Mouse (Mus musculus): ENCODE results near the gene Clps. TPM values are rescaled to one million over a fixed set of nuclear protein-coding genes. Genes with fewer than 3 reads are reported as not detected.
A peak's percentile ranks its signal among the peaks of the same experiment; 100 is the strongest.

Clps gene
- polyA plus RNA-seq, 1 experiment from 2014 or later, result 51.3 TPM

DNA sequence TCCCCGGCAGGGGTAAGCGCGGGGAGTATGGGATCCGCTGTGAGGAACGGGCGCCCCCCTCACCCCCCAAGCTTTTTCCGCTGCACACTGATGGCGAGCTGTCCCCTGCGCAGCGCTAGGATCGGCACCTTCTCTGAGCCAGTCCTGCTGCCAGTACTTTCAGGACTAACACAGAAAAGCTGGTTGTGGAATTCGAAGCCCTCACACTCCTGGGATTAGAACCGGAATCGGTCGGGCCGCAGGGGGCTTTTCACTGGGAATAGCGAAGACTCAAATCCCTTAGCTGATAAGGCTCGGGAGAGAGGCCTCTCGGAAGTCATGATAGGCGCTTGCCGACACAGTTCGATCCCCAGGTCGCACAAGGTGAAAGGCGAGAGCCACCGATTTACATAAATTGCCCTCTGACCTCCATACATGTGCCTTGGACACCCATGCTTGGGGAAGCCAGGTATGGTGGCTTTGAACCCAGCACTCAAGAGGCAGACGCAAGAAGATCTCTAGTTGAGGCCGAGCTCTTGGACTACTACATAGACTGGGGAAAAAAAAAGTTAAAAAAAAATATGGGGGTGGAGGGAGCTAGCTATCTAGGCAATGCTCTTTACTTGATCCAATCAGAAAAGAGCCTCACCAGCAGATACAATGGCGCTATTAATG, 37.1 kb downstream of the Clps start:
- Histone ChIP-seq H3K4me2 (ENCODE audit: low read depth, low read length) (peak overlapping the region; percentile 70), H3K4me3 (ENCODE audit: low read depth, low read length) (peak overlapping the region; percentile 61), H3K27ac (ENCODE audit: low read length) (peak overlapping the region; percentile 78), H3K9me3 (replicated peaks; ENCODE audit: control insufficient read depth, low read length) (no peaks in the 10 kb centered on the region), H3K9ac (ENCODE audit: low read depth, low read length) (peak overlapping the region; percentile 54), H3K36me3 (ENCODE audit: control insufficient read depth, insufficient read depth) (no peaks in the 10 kb centered on the region), H3K4me1 (ENCODE audit: control insufficient read depth, low read depth, low read length) (peaks cover 18% of the 10 kb centered on the region), H3K27me3 (ENCODE audit: control insufficient read depth, insufficient read depth, low read depth, low read length) (peaks cover 20% of the 10 kb centered on the region)
- no peak for ATAC-seq (ENCODE audit: low read depth)
- 5% methylated on average over 28 of the region's 28 CpGs for WGBS (ENCODE audit: insufficient replicate concordance)

DNA sequence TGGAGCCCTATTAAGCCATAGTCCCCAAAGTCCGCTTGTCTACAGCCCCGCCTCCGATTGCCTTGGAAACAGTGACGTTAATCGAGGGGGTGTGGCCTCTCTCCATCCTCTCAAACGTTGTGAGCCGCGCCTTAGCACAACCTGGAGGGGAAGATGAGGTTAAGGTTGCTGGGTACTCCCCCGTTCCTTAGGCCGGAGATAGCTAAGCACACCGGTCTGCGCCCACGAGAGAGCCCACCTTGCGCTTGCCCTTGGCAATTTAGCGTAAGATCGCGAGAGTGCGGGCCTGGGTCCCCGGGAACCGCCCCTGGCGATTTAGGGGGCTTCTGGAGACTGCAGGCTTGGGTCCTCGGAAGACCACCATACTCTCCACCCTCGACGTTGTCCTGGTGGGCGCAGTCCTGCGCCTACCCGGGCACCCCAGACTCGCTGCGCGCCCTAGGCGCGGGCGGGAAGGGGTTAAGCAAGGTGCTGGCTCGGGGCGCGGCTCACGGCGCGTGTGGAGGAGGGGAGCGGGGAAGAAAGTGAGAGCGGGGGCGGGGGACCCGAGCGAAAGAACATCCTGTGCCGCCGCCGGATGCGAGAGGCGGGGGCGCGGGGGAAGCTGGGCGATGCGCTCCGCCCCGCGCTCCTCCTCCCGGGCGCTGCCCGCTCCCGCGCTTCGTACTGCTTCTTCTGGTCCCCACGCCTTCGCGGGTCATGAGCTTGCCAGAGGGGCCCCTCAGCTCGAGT, 37.8 kb downstream of the Clps start:
- peaks cover 26% of the 10 kb centered on the region for H3K27me3 ChIP-seq (ENCODE audit: control insufficient read depth, insufficient read depth, low read depth, low read length)
- ATAC-seq (ENCODE audit: low read depth), result peak; percentile 79
- peak overlapping the region; percentile 61 for H3K4me3 ChIP-seq (ENCODE audit: low read depth, low read length)
- H3K9me3 ChIP-seq (replicated peaks; ENCODE audit: control insufficient read depth, low read length), result no peaks in the 10 kb centered on the region
- under 1% methylated on average over 64 of the region's 66 CpGs for WGBS (ENCODE audit: insufficient replicate concordance)
- no peaks in the 10 kb centered on the region for H3K36me3 ChIP-seq (ENCODE audit: control insufficient read depth, insufficient read depth)
- peaks cover 17% of the 10 kb centered on the region for H3K4me1 ChIP-seq (ENCODE audit: control insufficient read depth, low read depth, low read length)
- peak overlapping the region; percentile 70 for H3K4me2 ChIP-seq (ENCODE audit: low read depth, low read length)
- H3K27ac ChIP-seq (ENCODE audit: low read length), result peak overlapping the region; percentile 78
- H3K9ac ChIP-seq (ENCODE audit: low read depth, low read length), result peak overlapping the region; percentile 54

DNA sequence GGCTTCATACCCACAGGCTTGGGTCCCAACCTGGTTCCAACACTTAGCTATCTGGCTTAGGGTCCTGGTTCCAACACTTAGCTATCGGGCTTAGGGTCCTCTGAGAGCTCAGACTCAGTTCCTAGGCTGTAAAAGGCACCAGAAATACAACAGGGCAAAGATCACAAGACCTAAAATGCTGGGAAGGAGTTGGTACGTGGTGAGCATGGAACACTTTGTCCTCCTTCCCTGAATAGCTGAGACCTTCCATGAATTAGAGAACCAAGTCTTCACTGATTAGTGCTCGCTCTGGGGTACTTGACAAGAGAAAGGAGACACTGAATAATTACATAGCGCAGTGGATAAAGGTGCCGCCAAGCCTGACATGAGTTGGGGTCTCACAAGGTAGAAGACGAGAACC, 38.6 kb downstream of the Clps start:
- no peak for ATAC-seq (ENCODE audit: low read depth)
- Histone ChIP-seq H3K4me2 (ENCODE audit: low read depth, low read length) (peak overlapping the region; percentile 70), H3K4me1 (ENCODE audit: control insufficient read depth, low read depth, low read length) (peaks cover 16% of the 10 kb centered on the region), H3K4me3 (ENCODE audit: low read depth, low read length) (peak overlapping the region; percentile 61), H3K27me3 (ENCODE audit: control insufficient read depth, insufficient read depth, low read depth, low read length) (peaks cover 30% of the 10 kb centered on the region), H3K9me3 (replicated peaks; ENCODE audit: control insufficient read depth, low read length) (no peaks in the 10 kb centered on the region), H3K36me3 (ENCODE audit: control insufficient read depth, insufficient read depth) (no peaks in the 10 kb centered on the region), H3K9ac (ENCODE audit: low read depth, low read length) (no peak overlapping the region), H3K27ac (ENCODE audit: low read length) (no peak overlapping the region)
- WGBS (ENCODE audit: insufficient replicate concordance), result 47% methylated on average over 6 of the region's 6 CpGs

DNA sequence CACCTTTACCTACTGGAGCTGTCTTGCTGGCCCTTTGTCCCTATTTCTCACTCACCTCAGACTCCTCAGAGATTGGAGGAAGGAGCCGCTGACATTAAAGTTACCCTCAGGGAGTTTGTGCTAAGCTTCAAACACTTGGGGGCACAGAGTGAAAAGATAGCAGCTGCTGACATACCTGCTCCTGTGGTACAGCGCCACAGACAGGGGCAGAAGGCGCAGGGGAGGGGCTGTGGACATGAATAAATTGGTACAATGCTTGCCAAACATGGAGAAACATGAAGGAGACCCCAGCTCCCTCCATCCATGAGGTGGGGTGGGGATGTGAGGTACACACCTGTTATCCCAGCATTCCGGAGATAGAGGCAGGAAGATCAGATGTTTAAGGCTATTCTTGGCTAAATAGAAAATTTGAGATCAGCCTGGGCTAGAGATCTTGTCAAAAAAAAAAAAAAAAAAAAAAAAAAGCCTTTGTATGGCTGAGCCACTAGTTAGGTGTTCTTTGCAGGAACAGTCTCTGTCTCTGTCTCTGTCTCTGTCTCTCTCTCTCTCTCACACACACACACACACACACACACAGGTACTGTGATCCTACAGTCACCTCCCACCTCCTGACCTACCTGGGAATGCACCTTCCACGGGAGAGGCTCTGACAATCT, 39.4 kb downstream of the Clps start:
- Histone ChIP-seq H3K4me3 (ENCODE audit: low read depth, low read length) (no peak overlapping the region), H3K4me2 (ENCODE audit: low read depth, low read length) (no peak overlapping the region), H3K9ac (ENCODE audit: low read depth, low read length) (no peak overlapping the region), H3K27me3 (ENCODE audit: control insufficient read depth, insufficient read depth, low read depth, low read length) (peaks cover 30% of the 10 kb centered on the region), H3K4me1 (ENCODE audit: control insufficient read depth, low read depth, low read length) (peaks cover 18% of the 10 kb centered on the region), H3K36me3 (ENCODE audit: control insufficient read depth, insufficient read depth) (no peaks in the 10 kb centered on the region), H3K27ac (ENCODE audit: low read length) (no peak overlapping the region), H3K9me3 (replicated peaks; ENCODE audit: control insufficient read depth, low read length) (no peaks in the 10 kb centered on the region)
- WGBS (ENCODE audit: insufficient replicate concordance), result 51% methylated on average over 5 of the region's 5 CpGs
- no peak for ATAC-seq (ENCODE audit: low read depth)

DNA sequence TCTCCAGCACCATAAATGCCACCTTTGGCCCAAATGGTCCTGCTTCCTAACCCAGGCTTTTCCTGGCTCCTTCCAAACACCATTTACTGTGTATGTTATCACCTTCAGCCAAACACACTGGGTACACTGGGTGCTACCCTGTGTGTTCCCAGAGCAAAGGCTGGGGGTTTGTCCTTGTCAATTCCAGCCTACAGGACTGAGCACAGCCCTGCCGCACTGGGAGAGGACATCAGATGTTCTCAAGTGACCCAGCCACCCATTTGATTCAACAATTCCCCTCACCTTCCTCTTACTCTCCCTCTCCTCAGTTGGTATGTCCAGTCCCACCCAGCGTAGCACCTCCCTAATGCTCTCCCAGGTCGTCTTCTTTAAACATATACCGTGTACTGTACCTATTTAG, 40.0 kb downstream of the Clps start:
- ATAC-seq (ENCODE audit: low read depth), result no peak
- Histone ChIP-seq H3K36me3 (ENCODE audit: control insufficient read depth, insufficient read depth) (no peaks in the 10 kb centered on the region), H3K9me3 (replicated peaks; ENCODE audit: control insufficient read depth, low read length) (no peaks in the 10 kb centered on the region), H3K4me3 (ENCODE audit: low read depth, low read length) (no peak overlapping the region), H3K27ac (ENCODE audit: low read length) (no peak overlapping the region), H3K27me3 (ENCODE audit: control insufficient read depth, insufficient read depth, low read depth, low read length) (peaks cover 30% of the 10 kb centered on the region), H3K9ac (ENCODE audit: low read depth, low read length) (no peak overlapping the region), H3K4me2 (ENCODE audit: low read depth, low read length) (no peak overlapping the region), H3K4me1 (ENCODE audit: control insufficient read depth, low read depth, low read length) (peaks cover 24% of the 10 kb centered on the region)
- 59% methylated on average over 4 of the region's 4 CpGs for WGBS (ENCODE audit: insufficient replicate concordance)

DNA sequence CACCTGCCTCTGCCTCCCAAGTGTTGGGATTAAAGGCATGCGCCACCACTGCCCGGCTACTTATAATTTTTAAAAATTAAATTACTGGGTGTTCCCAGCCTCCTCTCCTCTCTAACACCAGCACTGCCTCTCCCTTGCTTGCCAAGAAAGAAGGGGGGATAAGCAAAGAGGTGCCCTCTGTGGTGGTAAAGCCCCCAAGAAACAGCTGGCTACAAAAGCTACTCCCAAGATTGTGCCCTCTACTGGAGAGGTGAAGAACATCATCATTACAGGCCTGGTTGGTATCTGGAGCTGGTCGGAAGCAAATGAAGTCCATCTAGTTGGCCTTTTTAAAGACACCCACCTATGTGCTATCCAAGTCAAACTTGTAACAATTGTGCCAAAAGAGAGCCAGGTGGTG, 40.7 kb downstream of the Clps start:
- ATAC-seq (ENCODE audit: low read depth), result no peak
- Histone ChIP-seq H3K4me3 (ENCODE audit: low read depth, low read length) (no peak overlapping the region), H3K36me3 (ENCODE audit: control insufficient read depth, insufficient read depth) (no peaks in the 10 kb centered on the region), H3K27me3 (ENCODE audit: control insufficient read depth, insufficient read depth, low read depth, low read length) (peaks cover 30% of the 10 kb centered on the region), H3K9me3 (replicated peaks; ENCODE audit: control insufficient read depth, low read length) (no peaks in the 10 kb centered on the region), H3K9ac (ENCODE audit: low read depth, low read length) (no peak overlapping the region), H3K4me1 (ENCODE audit: control insufficient read depth, low read depth, low read length) (peaks cover 27% of the 10 kb centered on the region), H3K4me2 (ENCODE audit: low read depth, low read length) (no peak overlapping the region), H3K27ac (ENCODE audit: low read length) (no peak overlapping the region)
- 70% methylated on average over 3 of the region's 3 CpGs for WGBS (ENCODE audit: insufficient replicate concordance)

DNA sequence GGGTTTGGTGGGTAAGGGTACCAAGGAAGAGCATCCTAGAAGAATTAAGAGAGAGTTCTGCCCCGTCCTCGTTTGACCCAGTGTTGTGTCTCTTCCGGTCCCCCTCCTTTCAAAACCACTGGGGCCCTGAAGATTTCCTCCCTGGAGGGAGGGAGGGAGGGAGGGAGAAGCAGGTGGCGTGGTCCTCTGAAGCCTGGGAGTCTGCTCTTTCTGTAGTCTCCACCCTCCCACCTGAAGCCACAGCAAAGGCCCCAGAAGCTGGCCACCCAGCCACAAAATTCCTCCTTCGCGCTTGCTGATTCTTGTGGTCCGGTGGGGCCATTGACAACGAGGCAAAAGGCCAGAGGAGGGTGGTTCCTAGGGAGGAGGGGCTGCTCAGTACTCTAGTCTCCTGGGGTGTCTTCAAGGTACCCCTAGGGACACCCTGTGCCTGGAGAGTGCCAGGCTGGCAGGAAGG, 41.9 kb downstream of the Clps start:
- Histone ChIP-seq H3K36me3 (ENCODE audit: control insufficient read depth, insufficient read depth) (no peaks in the 10 kb centered on the region), H3K4me1 (ENCODE audit: control insufficient read depth, low read depth, low read length) (peaks cover 32% of the 10 kb centered on the region), H3K27ac (ENCODE audit: low read length) (peak overlapping the region; percentile 80), H3K27me3 (ENCODE audit: control insufficient read depth, insufficient read depth, low read depth, low read length) (peaks cover 30% of the 10 kb centered on the region), H3K9me3 (replicated peaks; ENCODE audit: control insufficient read depth, low read length) (no peaks in the 10 kb centered on the region), H3K4me3 (ENCODE audit: low read depth, low read length) (peak overlapping the region; percentile 54), H3K4me2 (ENCODE audit: low read depth, low read length) (peak overlapping the region; percentile 68), H3K9ac (ENCODE audit: low read depth, low read length) (no peak overlapping the region)
- 5% methylated on average over 8 of the region's 8 CpGs for WGBS (ENCODE audit: insufficient replicate concordance)
- no peak for ATAC-seq (ENCODE audit: low read depth)

DNA sequence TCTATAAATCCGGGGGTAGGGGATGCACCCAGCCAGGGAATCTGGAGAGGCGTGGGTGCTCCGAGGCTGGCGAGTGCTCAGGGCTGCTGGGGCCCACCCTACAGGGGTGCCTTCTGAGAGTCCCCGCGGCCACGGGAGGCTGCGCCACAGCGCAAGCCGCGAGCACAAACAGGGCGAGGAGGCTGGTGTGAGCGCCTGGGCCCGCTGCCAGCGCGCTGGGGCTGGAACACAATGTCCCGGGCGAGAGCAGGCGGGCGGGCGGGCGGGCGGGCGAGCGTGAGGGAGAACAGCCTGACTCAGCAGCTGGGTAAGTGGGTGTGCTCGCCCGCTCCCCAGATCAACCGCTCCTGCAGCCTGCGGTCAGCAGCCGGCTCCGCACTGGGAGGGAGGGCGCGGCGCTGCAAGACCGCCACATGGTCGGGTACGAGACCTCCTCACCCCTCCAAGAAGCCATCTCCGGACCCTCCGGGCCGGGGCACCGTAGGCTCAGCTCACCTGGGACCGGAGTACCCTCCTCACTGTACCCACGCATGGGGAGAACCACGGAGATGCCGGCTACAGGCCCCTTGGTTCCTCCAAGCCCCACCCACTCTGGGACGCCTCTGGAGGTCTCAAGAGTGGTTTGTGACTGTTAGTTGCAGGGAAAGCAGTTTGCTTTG, 42.5 kb downstream of the Clps start:
- H3K4me1 ChIP-seq (ENCODE audit: control insufficient read depth, low read depth, low read length), result peaks cover 35% of the 10 kb centered on the region
- no peaks in the 10 kb centered on the region for H3K36me3 ChIP-seq (ENCODE audit: control insufficient read depth, insufficient read depth)
- ATAC-seq (ENCODE audit: low read depth), result peak; percentile 59
- under 1% methylated on average over 46 of the region's 46 CpGs for WGBS (ENCODE audit: insufficient replicate concordance)
- peak overlapping the region; percentile 61 for H3K9ac ChIP-seq (ENCODE audit: low read depth, low read length)
- peak overlapping the region; percentile 54 for H3K4me3 ChIP-seq (ENCODE audit: low read depth, low read length)
- H3K27ac ChIP-seq (ENCODE audit: low read length), result peak overlapping the region; percentile 80
- peak overlapping the region; percentile 68 for H3K4me2 ChIP-seq (ENCODE audit: low read depth, low read length)
- H3K27me3 ChIP-seq (ENCODE audit: control insufficient read depth, insufficient read depth, low read depth, low read length), result peaks cover 25% of the 10 kb centered on the region
- H3K9me3 ChIP-seq (replicated peaks; ENCODE audit: control insufficient read depth, low read length), result no peaks in the 10 kb centered on the region

Data from liver, embryonic 16.5 days (tissue).